Mouse (Mus musculus) bone marrow, adult 2 months (tissue): ENCODE measurements at regions not wholly inside any gene's neighbourhood (a gene's known extent, or its start where the extent isn't known, plus 50 kb on each side); places are given as distances from the start of the nearest gene placed in this dataset.

Experiments
- H3K27ac ChIP-seq: fragments of 200-500 bp; 2 replicates; pipeline ENCODE4 v1.5.1; 2012; ENCODE audit warnings: low read depth, mild to moderate bottlenecking, control low read depth, inconsistent platforms, low read length; ENCODE audit not compliant: control insufficient read depth, poor library complexity, insufficient read depth
- H3K4me1 ChIP-seq: fragments of 200-500 bp; 2 replicates; pipeline ENCODE4 v1.6.1; 2011; ENCODE audit warnings: low read length; ENCODE audit not compliant: control insufficient read depth, insufficient read depth
- H3K4me3 ChIP-seq: fragments of 200-500 bp; replicated peaks from 2 replicates; pipeline ENCODE3; 2011; ENCODE audit warnings: mild to moderate bottlenecking, low read depth, low read length, control low read depth; ENCODE audit not compliant: control insufficient read depth
- CTCF ChIP-seq: fragments of 200-500 bp; IDR thresholded peaks from 2 replicates; pipeline ENCODE4 v1.5.1; 2011; ENCODE audit warnings: low read length, control low read depth; ENCODE audit not compliant: control insufficient read depth, insufficient read depth
- POLR2A ChIP-seq: fragments of 200-500 bp; IDR thresholded peaks from 2 replicates; pipeline ENCODE4 v1.6.1; 2011; ENCODE audit warnings: low read depth, mild to moderate bottlenecking, control low read depth, low read length, borderline replicate concordance; ENCODE audit not compliant: control insufficient read depth
- WGBS: fragments of 180-500 bp; shearing (Covaris S2); methylation state at CpG from one replicate; pipeline ENCODE4 v1.1.7; 2018; 5-methylcytosine and 5-hydroxymethylcytosine counted together

DNA sequence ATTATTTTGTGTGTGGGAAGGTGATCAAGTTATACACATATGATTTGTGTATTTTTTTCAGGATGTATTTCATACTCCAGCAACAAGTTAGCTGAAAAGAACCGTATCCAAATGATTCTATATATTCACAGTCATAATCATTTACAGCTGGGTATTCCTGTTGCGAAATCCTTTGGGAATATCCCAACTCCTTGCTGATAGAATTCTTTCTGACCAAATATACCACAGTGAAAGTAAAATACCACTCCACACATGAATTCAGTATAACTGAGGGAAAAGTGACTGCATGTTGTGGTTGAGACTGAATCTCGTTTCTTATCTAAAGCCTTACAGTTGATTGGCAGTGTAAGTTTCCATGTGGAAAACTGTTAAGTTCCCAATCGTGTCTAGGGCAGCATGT lies 145.1 kb upstream of the Ahr start:
- no peak for TF ChIP-seq CTCF
- no peak for TF ChIP-seq POLR2A

DNA sequence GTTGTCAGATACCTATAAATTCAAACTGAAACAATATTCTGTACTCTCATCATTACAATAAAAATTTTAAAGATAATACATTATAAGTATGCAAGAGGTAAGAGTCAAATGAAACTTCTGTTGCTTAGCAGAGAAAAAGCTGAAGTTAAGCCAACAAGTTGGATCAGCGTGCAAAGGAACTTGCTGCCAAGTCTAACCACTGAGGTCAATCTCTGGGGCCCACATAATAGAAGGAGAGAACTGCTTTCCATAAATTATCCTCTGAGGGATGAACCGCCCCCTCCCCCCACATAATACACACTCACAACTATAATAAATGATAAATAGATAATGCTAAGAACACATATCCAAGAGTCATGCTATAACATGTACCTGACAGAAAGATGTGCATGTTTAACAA lies 144.2 kb upstream of the Ahr start:
- Histone ChIP-seq H3K4me3 (no peak overlapping the region), H3K27ac (no peak overlapping the region), H3K4me1 (no peaks in the 10 kb centered on the region; the same call in 1 of the 2 replicates)
- 36% methylated on average over 2 of the region's 2 CpGs for WGBS
- TF ChIP-seq POLR2A (no peak), CTCF (no peak)

More for the DNA sequence above, 145.1 kb upstream of the Ahr start:
- H3K27ac ChIP-seq = no peak overlapping the region
- 60% methylated on average over 4 of the region's 4 CpGs for WGBS
- no peak overlapping the region for H3K4me3 ChIP-seq
- H3K4me1 ChIP-seq = no peaks in the 10 kb centered on the region; the same call in 1 of the 2 replicates

DNA sequence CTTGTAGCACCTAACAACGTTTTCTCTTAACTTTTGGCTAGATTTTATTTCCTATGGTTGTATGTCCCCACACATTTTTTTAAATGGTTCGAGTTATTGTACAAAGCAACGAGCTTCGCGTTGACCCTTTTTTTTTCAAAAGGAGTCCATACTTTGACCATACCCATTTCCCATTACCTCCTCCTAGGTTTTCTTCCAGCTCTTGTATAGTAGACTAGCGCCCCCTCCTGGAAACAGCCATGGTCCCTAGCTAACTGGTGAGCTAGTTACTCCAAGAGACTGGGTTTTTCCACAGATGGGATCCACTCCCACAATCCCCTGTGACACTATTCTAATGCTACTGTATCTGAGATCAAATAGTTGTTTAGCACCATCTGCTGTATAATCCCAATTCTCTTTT lies 139.6 kb upstream of the Ahr start:
- TF ChIP-seq CTCF (no peak), POLR2A (no peak)
- Histone ChIP-seq H3K4me1 (no peaks in the 10 kb centered on the region; the same call in 1 of the 2 replicates), H3K27ac (no peak overlapping the region), H3K4me3 (no peak overlapping the region)
- WGBS = 58% methylated on average over 6 of the region's 6 CpGs

DNA sequence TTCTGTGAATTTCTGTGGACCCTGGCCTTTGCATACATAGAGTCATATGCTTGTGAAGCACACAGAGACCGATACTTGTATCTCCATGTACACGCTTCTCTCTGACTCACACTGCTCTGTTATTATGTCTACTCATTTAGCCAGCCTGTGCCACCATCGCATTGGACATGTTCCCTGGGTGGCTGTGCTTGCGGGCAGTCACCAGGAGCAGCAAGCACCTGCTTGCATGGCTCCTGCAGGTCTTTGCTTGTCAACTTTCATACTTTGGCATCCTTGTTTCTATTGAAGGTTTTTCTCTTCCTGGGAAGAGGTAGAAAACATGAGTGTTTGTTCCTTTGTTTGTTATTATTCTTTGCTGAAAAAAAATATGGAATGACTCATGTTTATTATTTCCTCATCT lies 136.1 kb upstream of the Ahr start:
- TF ChIP-seq POLR2A (no peak), CTCF (no peak)
- no peak overlapping the region for H3K27ac ChIP-seq
- 84% methylated on average over 4 of the region's 4 CpGs for WGBS
- H3K4me3 ChIP-seq = no peak overlapping the region
- H3K4me1 ChIP-seq = no peaks in the 10 kb centered on the region; the same call in 1 of the 2 replicates

DNA sequence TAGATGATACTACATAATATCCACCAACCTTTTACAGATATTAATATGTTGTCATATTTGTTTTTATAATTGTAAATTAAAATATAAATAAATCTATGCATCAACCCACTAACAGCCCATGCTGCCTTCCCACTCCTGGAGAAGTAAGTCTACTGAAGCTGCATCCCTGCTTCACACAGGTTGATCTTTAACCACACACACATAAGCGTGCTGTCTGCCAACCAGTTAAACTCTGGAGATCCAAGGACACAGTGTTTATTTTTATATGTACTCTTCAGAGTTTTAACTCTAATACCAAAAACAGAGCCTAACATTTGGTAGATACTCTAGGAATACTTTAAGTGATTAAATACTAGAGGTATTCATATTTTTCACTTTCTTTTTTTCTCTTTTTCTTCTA lies 133.9 kb upstream of the Ahr start:
- TF ChIP-seq CTCF = no peak
- TF ChIP-seq POLR2A = no peak
- no peak overlapping the region for H3K4me3 ChIP-seq
- H3K27ac ChIP-seq = no peak overlapping the region
- 82% methylated on average over 1 of the region's 1 CpGs for WGBS
- H3K4me1 ChIP-seq = no peaks in the 10 kb centered on the region

DNA sequence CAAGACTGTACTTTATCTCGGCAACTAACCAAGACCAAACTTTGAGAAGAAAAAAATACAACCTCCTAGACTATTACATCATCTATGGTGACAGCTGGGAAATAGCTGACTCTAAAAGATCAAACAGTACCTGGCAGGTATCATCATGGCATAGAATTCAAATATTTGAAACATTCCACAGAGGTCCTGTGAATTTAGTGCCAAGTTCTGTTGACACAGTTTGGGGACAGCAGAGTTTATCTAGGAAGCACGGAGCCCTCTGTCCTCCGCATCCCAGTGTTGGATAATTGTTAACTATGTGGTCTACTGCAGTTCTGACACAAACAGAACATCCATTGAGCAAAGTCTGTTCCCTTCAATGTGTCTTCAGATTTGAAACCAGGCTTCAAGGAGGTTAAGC lies 132.9 kb upstream of the Ahr start:
- TF ChIP-seq CTCF (no peak), POLR2A (no peak)

DNA sequence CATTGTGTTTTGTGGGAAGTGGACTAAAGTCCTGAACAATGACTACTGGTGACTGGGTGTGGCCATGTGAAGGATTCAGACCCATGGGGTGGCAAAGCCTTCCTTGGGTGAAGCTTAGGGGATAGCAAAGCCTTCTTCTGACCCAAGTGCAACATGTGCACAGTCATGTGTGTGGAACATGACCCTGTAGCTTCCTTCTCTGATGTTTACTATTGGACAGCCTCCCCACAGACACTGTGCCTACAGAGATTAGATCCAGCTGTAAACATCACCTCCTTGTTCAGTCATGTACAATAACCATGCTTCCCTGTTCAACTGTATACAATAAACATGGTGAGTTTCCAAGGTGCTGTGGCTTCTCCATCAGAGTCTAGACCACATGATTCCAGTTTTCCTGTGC lies 132.4 kb upstream of the Ahr start:
- TF ChIP-seq CTCF = no peak
- no peak for TF ChIP-seq POLR2A
- H3K4me3 ChIP-seq = no peak overlapping the region
- no peaks in the 10 kb centered on the region for H3K4me1 ChIP-seq
- no peak overlapping the region for H3K27ac ChIP-seq

More for the DNA sequence above, 132.9 kb upstream of the Ahr start:
- no peaks in the 10 kb centered on the region for H3K4me1 ChIP-seq
- H3K4me3 ChIP-seq = no peak overlapping the region
- no peak overlapping the region for H3K27ac ChIP-seq
- 85% methylated on average over 3 of the region's 3 CpGs for WGBS

DNA sequence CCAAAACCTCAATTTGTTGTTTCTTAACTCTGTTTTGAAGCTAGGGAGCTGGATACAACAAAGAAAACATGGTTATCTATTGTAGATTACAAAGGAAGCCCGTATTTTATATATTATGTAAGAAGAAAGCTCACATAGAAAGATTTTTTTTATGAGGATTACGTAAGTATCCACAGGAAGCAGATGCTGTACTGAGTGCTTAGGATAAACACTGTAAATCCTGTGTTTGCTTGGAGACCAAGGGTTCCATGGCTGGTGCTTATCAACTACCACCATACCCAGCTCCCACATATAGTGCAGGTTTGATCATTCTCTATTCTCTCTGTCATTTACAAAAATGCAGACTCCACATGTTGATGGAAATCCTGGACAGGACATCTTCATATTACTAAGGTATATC lies 131.2 kb upstream of the Ahr start:
- Histone ChIP-seq H3K27ac (no peak overlapping the region), H3K4me1 (no peaks in the 10 kb centered on the region), H3K4me3 (no peak overlapping the region)
- no peak for TF ChIP-seq POLR2A
- no peak for TF ChIP-seq CTCF
- WGBS = 18% methylated on average over 2 of the region's 2 CpGs

DNA sequence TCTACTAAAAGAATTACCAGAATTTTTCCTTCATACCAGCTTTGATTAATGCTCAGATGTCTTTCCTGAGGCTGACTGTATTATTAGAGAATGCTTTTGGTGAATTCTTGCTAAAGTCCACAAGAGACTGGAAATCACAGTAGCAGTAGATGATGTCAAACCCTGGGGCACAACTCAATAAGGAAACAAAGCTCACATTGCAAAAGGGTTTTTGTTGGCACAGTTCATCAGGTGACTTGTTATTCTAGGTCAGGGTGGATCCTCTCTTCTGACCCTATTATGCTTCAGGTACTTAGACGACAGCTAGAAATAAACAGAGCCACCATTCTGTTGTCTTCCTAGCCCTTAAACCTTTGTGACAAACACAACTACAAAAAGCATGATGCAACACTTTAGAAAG lies 128.2 kb upstream of the Ahr start:
- H3K4me3 ChIP-seq = no peak overlapping the region
- no peak overlapping the region for H3K27ac ChIP-seq
- WGBS = 90% methylated on average over 1 of the region's 1 CpGs

More for the DNA sequence above, 128.2 kb upstream of the Ahr start:
- H3K4me1 ChIP-seq = no peaks in the 10 kb centered on the region
- no peak for TF ChIP-seq POLR2A
- TF ChIP-seq CTCF = no peak
